Comparison of ENCODE assay signal across 8 mouse cellular contexts in the genomic region with DNA sequence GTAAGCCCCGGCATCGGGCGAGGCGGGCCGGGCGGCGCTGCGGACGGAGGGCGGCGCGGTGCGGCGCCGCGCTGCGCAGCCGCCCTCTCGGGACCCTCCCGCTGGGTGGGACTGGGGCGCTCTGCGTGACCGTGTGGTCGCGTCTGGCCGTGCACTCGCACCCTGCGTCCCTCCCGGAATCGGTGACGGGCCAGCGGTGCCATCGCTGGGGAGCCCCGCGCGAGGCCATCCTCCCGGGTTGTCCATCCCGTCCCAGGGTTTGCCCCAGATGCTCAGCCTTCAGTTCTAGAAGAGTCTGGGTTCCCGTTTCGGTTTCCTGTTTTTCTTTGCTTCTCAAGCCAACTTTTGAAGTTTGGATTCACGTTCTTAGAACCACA. TPM values are rescaled to one million over a fixed set of nuclear protein-coding genes. Genes with fewer than 3 reads are reported as not detected.
DNase-seq lines count a peak whose midpoint lies in the region; ATAC-seq lines count a peak whose summit lies in the region.

No protein-coding gene starts in this region.

- ATAC-seq in forebrain, embryonic 12.5 days (ENCODE audit: low FRiP score), result peak; percentile 94
- peak; percentile 87 for ATAC-seq in liver, embryonic 11.5 days (replicated peaks; ENCODE audit: low FRiP score)

- DNase-seq in adrenal gland, postnatal 36 days, result peak; percentile 73 to 77
- no peak for DNase-seq in adrenal gland, adult 8-10 months
- DNase-seq in ovary, postnatal 14 days (ENCODE audit: low spot score), result peak; percentile 39
- DNase-seq in ovary, postnatal 36 days (ENCODE audit: low spot score), result no peak
- DNase-seq in liver, embryonic 11.5 days (ENCODE audit: low spot score), result no peak
- peak; percentile 67 for DNase-seq in naive thymus-derived CD4-positive, alpha-beta T cell, adult 2 months (ENCODE audit: low read depth)
- DNase-seq in cerebellum, postnatal 36 days, result no peak

- H3K36me3 ChIP-seq in forebrain, embryonic 12.5 days (replicated peaks), result peaks cover 8% of the 10 kb centered on the region
- H3K36me3 ChIP-seq in liver, embryonic 11.5 days (ENCODE audit: control insufficient read depth, insufficient read depth, low read length), result no peaks in the 10 kb centered on the region

- no peaks in the 10 kb centered on the region for H3K9me3 ChIP-seq in forebrain, embryonic 12.5 days
- H3K9me3 ChIP-seq in liver, embryonic 11.5 days (ENCODE audit: control insufficient read depth, low read length), result no peaks in the 10 kb centered on the region

- H3K4me3 ChIP-seq in forebrain, embryonic 12.5 days (replicated peaks), result peak overlapping the region; percentile 86
- H3K4me3 ChIP-seq in liver, embryonic 11.5 days (ENCODE audit: low read depth, low read length), result peak overlapping the region; percentile 92

- under 1% methylated on average over 40 of the region's 41 CpGs for WGBS in forebrain, embryonic 12.5 days
- WGBS in liver, embryonic 11.5 days, result under 1% methylated on average over 41 of the region's 41 CpGs

- H3K27me3 ChIP-seq in forebrain, embryonic 12.5 days, result no peaks in the 10 kb centered on the region
- no peaks in the 10 kb centered on the region for H3K27me3 ChIP-seq in liver, embryonic 11.5 days (replicated peaks; ENCODE audit: control insufficient read depth, insufficient read depth, low read length)

- peak overlapping the region; percentile 85 for H3K9ac ChIP-seq in forebrain, embryonic 12.5 days
- peak overlapping the region; percentile 88 for H3K9ac ChIP-seq in liver, embryonic 11.5 days (ENCODE audit: low read depth, low read length)

- peak overlapping the region; percentile 80 for H3K27ac ChIP-seq in forebrain, embryonic 12.5 days
- peak overlapping the region; percentile 75 for H3K27ac ChIP-seq in liver, embryonic 11.5 days (ENCODE audit: low read depth, low read length)

- peaks cover 12% of the 10 kb centered on the region for H3K4me1 ChIP-seq in forebrain, embryonic 12.5 days
- H3K4me1 ChIP-seq in liver, embryonic 11.5 days (replicated peaks; ENCODE audit: control insufficient read depth, insufficient read depth, low read length), result peaks cover 10% of the 10 kb centered on the region

- H3K4me2 ChIP-seq in forebrain, embryonic 12.5 days, result peak overlapping the region; percentile 56
- peak overlapping the region; percentile 73 for H3K4me2 ChIP-seq in liver, embryonic 11.5 days

RNA-seq across cellular contexts. Expression of gene Washc4, which starts 0.5 kb away (rescaled TPM):
- total RNA-seq in adrenal gland, postnatal 36 days (2021), result 10 to 100 TPM; 26.1 to 29.8 TPM
- 10 to 100 TPM; 24.7 to 31.3 (median 29.1) TPM for total RNA-seq in adrenal gland, adult 8-10 months (2022)
- 38.0 and 38.2 TPM in 2 replicates for polyA plus RNA-seq in forebrain, embryonic 12.5 days (2016; fragmentation: Nextera tagmentation; extraction: Ambion mirVana)
- polyA plus RNA-seq in liver, embryonic 11.5 days (2014; fragmentation: Nextera tagmentation; extraction: Ambion mirVana), result 27.5 and 31.0 TPM in 2 replicates

RNA-seq across cellular contexts. Expression of gene Aldh1l2, which starts 10.2 kb away (rescaled TPM):
- under 1 TPM; 0.36 to 0.89 TPM for total RNA-seq in adrenal gland, postnatal 36 days (2021)
- total RNA-seq in adrenal gland, adult 8-10 months (2022), result 1 to 10 TPM in 2 of 4 experiments, under 1 TPM in 2; 0.89 to 1.8 (median 0.97) TPM
- 10.8 and 11.7 TPM in 2 replicates for polyA plus RNA-seq in forebrain, embryonic 12.5 days (2016; fragmentation: Nextera tagmentation; extraction: Ambion mirVana)
- polyA plus RNA-seq in liver, embryonic 11.5 days (2014; fragmentation: Nextera tagmentation; extraction: Ambion mirVana), result 0.58 and 0.81 TPM in 2 replicates

Comparison
In these comparisons a context has a peak if more than half of its experiments do, and no peak if none do; other contexts are left out.
1. DNase-seq: peak in adrenal gland, postnatal 36 days (2 of 2), ovary, postnatal 14 days (single experiment) and naive thymus-derived CD4-positive, alpha-beta T cell, adult 2 months (single experiment); none in adrenal gland, adult 8-10 months (single experiment), ovary, postnatal 36 days (single experiment), liver, embryonic 11.5 days (single experiment) and cerebellum, postnatal 36 days (0 of 2).